Comparison of ENCODE assay signal across 8 mouse cellular contexts in the genomic region with DNA sequence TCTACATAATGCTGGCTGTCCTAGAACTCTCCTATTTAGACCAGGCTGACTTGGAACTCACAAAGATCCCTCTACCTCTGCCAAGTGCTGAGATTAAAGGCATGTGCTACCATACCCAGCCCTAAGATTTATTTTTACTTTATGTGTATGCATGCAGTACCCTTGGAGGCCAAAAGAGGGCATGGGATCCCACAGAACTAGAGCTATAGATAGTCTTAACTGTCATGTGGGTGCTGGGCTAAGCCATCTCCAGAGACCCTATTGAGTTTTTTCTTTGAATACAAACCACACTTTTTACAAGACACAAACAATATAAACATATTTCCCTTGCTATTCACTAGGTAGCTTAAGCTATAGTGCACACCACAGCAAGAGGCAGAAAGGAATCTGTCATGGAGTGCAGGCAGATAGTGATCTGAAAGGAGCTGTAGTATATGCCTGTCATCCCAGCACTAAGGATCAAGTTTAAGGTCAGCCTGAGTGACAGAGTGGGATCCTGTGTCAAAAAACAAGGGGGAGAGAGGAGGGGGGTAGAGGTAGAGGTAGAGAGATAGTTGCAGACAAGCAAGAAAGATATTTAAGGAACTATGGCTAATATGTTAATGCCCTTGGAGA. TPM values are rescaled to one million over a fixed set of nuclear protein-coding genes. Genes with fewer than 3 reads are reported as not detected.
DNase-seq lines count a peak whose midpoint lies in the region; ATAC-seq lines count a peak whose summit lies in the region.

No protein-coding gene starts in this region.

- H3K4me1 ChIP-seq in embryonic facial prominence, embryonic 10.5 days = no peaks in the 10 kb centered on the region; the same call in 1 of the 2 replicates
- peaks cover 6% of the 10 kb centered on the region; the same call in 1 of the 2 replicates for H3K4me1 ChIP-seq in liver, embryonic 12.5 days

- no peak overlapping the region for H3K4me3 ChIP-seq in embryonic facial prominence, embryonic 10.5 days
- no peak overlapping the region for H3K4me3 ChIP-seq in liver, embryonic 12.5 days

- H3K36me3 ChIP-seq in embryonic facial prominence, embryonic 10.5 days (replicated peaks) = no peaks in the 10 kb centered on the region
- no peaks in the 10 kb centered on the region for H3K36me3 ChIP-seq in liver, embryonic 12.5 days

- no peaks in the 10 kb centered on the region for H3K9me3 ChIP-seq in embryonic facial prominence, embryonic 10.5 days
- H3K9me3 ChIP-seq in liver, embryonic 12.5 days (replicated peaks) = no peaks in the 10 kb centered on the region

- H3K9ac ChIP-seq in liver, embryonic 12.5 days = no peak overlapping the region

- intact Hi-C loops in heart, postnatal 10 days (cut with DNase I) = loop anchor here (1.0 to 5.0 kb wide), 2 partner anchors 106 to 435 kb away; no protein-coding TSS in a partner anchor

- no peak overlapping the region for H3K27ac ChIP-seq in embryonic facial prominence, embryonic 10.5 days (replicated peaks)
- no peak overlapping the region for H3K27ac ChIP-seq in liver, embryonic 12.5 days

- no peak overlapping the region for H3K4me2 ChIP-seq in liver, embryonic 12.5 days

- peak; percentile 75 to 80 for DNase-seq in B cell, adult 2 months
- peak; percentile 71 for DNase-seq in R1 (ENCODE audit: low read depth, low spot score)
- DNase-seq in embryonic facial prominence, embryonic 10.5 days (ENCODE audit: low spot score) = peak; percentile 50
- peak; percentile 83 for DNase-seq in heart, postnatal 10 days
- DNase-seq in kidney, postnatal 10 days = peak; percentile 81
- peak; percentile 77 for DNase-seq in thymus, postnatal 0 days (ENCODE audit: low spot score)

- no peaks in the 10 kb centered on the region for H3K27me3 ChIP-seq in embryonic facial prominence, embryonic 10.5 days (replicated peaks; ENCODE audit: low read depth, poor library complexity, severe bottlenecking)
- no peaks in the 10 kb centered on the region for H3K27me3 ChIP-seq in liver, embryonic 12.5 days (replicated peaks)

- peak; percentile 72 for ATAC-seq in liver, embryonic 12.5 days
- peak; percentile 90 for ATAC-seq in monocyte, adult 5-6 weeks (replicated peaks; ENCODE audit: insufficient number of reproducible peaks, low FRiP score, low TSS enrichment, poor library complexity, severe bottlenecking)

RNA-seq across cellular contexts. Expression of a gene that starts 6.7 kb away (rescaled TPM):
- polyA plus RNA-seq in embryonic facial prominence, embryonic 10.5 days (2016; fragmentation: Nextera tagmentation; extraction: Ambion mirVana) = 98.3 and 103 TPM in 2 replicates
- 10 to 100 TPM; 69.2 to 77.6 TPM for total RNA-seq in heart, postnatal 10 days (2021)
- 60.1 and 65.7 TPM in 2 replicates for polyA plus RNA-seq in liver, embryonic 12.5 days (2016; fragmentation: Nextera tagmentation; extraction: Ambion mirVana)
- total RNA-seq in monocyte, adult 5-6 weeks (2017) = 178 to 275 TPM (median 193 TPM) in 3 replicates
- polyA plus RNA-seq in thymus, postnatal 0 days (2015; fragmentation: Nextera tagmentation; extraction: Ambion mirVana) = 76.5 and 90.9 TPM in 2 replicates

RNA-seq across cellular contexts. Expression of a gene that starts 7.2 kb away (rescaled TPM):
- polyA plus RNA-seq in embryonic facial prominence, embryonic 10.5 days (2016; fragmentation: Nextera tagmentation; extraction: Ambion mirVana) = 48.5 and 55.7 TPM in 2 replicates
- total RNA-seq in heart, postnatal 10 days (2021) = 100 to 1,000 TPM; 146 to 153 TPM
- 85.3 and 95.9 TPM in 2 replicates for polyA plus RNA-seq in liver, embryonic 12.5 days (2016; fragmentation: Nextera tagmentation; extraction: Ambion mirVana)
- total RNA-seq in monocyte, adult 5-6 weeks (2017) = 78.3 to 109 TPM (median 102 TPM) in 3 replicates
- polyA plus RNA-seq in thymus, postnatal 0 days (2015; fragmentation: Nextera tagmentation; extraction: Ambion mirVana) = 47.9 and 50.8 TPM in 2 replicates

RNA-seq across cellular contexts. Expression of a gene that starts 45.7 kb away (rescaled TPM):
- 24.9 and 26.0 TPM in 2 replicates for polyA plus RNA-seq in embryonic facial prominence, embryonic 10.5 days (2016; fragmentation: Nextera tagmentation; extraction: Ambion mirVana)
- total RNA-seq in heart, postnatal 10 days (2021) = 10 to 100 TPM; 11.0 to 11.4 TPM
- 9.4 and 11.5 TPM in 2 replicates for polyA plus RNA-seq in liver, embryonic 12.5 days (2016; fragmentation: Nextera tagmentation; extraction: Ambion mirVana)
- 47.8 to 86.1 TPM (median 71.4 TPM) in 3 replicates for total RNA-seq in monocyte, adult 5-6 weeks (2017)
- 39.5 and 40.2 TPM in 2 replicates for polyA plus RNA-seq in thymus, postnatal 0 days (2015; fragmentation: Nextera tagmentation; extraction: Ambion mirVana)

RNA-seq across cellular contexts. Expression of a gene that starts 50.4 kb away (rescaled TPM):
- 28.3 and 28.8 TPM in 2 replicates for polyA plus RNA-seq in embryonic facial prominence, embryonic 10.5 days (2016; fragmentation: Nextera tagmentation; extraction: Ambion mirVana)
- total RNA-seq in heart, postnatal 10 days (2021) = 10 to 100 TPM; 14.2 to 16.0 TPM
- polyA plus RNA-seq in liver, embryonic 12.5 days (2016; fragmentation: Nextera tagmentation; extraction: Ambion mirVana) = 17.8 and 18.3 TPM in 2 replicates
- 7.4 to 12.5 TPM (median 9.8 TPM) in 3 replicates for total RNA-seq in monocyte, adult 5-6 weeks (2017)
- 17.5 and 17.8 TPM in 2 replicates for polyA plus RNA-seq in thymus, postnatal 0 days (2015; fragmentation: Nextera tagmentation; extraction: Ambion mirVana)
